Mouse (Mus musculus) retina, embryonic 14.5 days (tissue): ENCODE measurements around the gene Ctf2.

Experiments used
- DNase-seq: peaks from one replicate; pipeline ENCODE4 v3.0.0-alpha.2; 2015; ENCODE audit warnings: low spot score

The Ctf2 gene

DNA sequence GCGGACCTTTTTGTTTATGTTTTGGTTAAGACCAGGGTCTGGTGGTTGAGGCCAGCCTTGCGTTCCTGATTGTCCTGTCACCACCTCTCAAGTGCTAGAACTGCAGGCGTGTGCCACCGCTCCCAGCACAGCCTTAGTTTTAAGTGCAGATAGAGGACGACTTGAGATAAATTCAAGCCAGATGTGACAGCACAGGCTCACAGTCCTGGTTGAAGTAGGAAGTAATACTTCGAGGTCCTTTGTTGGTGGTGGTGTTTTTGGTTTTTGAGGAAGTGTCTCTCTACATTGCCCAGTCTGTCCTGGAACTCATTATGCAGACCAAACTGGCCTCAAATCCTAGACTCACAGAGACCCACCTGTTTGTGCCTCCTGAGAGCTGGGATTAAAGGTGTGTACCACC is 27.8 kb upstream of the Ctf2 start:
- DNase-seq, result no peak

DNA sequence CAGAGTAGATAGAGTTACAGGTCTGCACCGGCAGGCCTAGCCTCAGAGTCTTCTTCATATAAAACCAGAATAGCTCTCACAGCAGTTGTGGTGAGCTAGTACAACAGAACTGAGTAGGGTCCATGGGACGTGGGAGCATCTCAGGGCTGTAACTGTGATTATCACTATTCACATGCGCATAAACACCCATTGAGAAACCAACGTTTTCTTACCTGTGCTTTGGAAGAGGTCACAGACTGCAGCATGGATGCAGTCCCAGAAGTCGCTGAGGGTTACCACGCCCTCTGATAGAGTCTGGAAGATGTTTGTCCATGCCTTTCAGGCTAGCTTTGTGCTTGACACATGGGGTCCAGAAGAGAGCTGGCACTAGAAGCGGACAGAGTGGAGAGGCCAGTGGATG is 21.8 kb upstream of the Ctf2 start:
- no peak for DNase-seq

DNA sequence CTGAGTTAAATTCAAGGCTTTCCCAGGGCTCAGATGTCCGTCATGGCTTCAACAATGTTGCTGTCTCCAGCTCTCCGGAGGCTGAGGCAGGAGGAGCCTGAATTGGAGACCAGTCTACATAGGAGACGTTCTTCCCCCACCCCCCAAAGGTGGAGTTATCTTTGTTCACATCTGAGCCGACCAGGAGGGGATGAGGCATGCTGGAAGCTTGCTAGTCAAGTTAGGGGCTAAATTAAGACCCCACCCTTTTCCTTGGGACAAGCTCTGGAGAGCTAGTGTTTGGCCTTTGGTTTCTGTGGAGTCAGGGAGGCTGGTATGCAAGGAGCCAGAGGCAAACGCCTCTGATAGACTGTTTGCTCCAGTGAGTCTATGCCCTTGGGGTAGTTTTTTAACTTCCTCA is 21.2 kb upstream of the Ctf2 start:
- DNase-seq, result no peak

DNA sequence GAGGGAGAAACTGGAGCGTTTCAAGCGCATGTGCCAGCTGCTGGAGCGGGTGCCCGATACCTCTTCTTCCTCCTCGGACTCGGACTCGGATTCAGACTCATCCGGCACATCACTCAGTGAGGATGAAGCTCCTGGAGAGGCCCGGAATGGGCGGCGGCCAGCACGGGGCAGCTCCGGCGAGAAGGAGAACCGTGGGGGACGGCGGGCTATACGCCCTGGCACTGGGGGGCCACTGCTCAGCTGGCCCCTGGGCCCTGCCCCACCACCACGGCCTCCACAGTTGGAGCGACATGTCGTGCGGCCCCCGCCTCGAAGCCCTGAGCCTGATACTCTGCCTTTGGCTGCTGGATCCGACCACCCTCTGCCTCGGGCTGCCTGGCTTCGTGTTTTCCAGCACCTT is 20.1 kb upstream of the Ctf2 start:
- no peak for DNase-seq

DNA sequence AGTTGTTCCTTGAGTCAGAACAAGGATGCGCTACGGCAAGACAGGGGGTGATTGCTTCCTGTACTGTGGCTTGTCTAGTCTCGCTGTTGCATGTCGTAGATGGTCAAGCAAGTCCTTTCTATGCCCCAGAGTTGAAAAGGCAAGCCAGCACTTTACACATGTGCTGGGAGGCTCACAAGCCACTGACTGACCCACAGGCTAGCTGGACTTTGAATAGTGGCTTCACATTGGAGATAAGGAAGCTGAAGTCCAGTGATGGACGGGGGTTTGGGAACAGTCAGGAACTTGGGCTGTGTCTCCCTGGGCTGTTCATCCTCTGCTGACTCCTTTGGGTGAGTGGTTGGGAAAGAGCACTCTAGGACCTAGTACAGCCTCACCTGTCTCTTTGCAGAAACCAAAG is 19.7 kb upstream of the Ctf2 start:
- DNase-seq, result no peak

DNA sequence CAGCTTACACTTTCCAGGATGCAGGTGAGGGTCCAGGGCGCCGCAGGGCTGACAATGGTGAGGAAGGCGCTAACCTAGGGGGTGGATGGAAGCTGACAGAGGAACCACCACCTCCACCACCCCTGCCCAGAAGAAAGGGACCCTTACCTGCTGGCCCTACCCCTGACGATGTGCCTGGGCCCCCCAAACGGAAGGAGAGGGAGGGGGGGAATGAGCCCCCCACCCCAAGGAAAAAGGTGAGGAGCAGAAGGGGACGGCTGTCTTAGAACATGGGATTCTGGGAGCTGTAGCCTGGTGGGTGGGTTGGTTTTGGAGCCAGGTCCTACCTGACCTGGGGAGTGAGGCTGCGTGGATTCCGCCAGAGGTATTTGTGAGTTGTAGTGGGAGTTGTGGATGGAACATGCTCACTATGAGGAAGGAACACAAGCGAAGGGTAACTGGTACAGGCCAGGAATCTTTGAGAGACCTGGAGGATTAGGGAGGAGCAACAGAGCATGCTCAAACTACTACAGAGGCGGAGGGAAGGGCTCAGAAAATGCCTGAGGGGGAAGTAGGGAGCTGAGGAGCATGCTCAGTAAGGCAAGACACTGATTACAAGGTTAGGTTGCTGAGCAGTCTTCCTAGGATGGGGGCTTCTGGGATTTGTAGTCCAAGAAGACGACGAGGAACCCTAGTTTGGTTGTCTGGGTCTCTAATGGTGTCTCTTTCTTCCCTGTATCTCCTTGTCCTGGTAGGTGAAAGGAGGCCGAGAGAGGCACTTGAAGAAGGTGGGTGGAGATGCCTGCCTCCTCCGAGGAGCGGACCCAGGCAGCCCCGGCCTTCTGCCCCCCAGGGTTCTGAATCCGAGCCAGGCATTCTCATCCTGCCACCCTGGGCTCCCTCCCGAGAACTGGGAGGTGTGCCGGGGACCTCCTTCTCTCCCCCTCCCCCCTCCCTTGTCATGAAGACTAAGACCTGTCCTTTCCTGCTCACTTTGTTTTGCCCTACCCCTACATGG is 18.5 kb upstream of the Ctf2 start:
- DNase-seq, result no peak

DNA sequence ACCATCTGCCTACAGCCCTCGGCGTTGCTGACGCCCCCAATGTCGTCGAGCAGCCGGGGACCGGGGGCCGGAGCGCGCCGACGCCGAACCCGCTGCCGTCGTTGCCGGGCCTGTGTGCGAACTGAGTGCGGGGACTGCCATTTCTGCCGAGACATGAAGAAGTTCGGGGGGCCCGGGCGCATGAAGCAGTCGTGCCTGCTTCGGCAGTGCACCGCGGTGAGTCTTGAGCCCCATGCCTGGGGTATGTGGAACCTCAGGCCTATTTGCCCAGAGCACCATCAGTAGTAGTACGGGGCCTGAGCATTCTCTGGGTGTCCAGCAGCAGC is 16.2 kb upstream of the Ctf2 start:
- DNase-seq, result no peak

DNA sequence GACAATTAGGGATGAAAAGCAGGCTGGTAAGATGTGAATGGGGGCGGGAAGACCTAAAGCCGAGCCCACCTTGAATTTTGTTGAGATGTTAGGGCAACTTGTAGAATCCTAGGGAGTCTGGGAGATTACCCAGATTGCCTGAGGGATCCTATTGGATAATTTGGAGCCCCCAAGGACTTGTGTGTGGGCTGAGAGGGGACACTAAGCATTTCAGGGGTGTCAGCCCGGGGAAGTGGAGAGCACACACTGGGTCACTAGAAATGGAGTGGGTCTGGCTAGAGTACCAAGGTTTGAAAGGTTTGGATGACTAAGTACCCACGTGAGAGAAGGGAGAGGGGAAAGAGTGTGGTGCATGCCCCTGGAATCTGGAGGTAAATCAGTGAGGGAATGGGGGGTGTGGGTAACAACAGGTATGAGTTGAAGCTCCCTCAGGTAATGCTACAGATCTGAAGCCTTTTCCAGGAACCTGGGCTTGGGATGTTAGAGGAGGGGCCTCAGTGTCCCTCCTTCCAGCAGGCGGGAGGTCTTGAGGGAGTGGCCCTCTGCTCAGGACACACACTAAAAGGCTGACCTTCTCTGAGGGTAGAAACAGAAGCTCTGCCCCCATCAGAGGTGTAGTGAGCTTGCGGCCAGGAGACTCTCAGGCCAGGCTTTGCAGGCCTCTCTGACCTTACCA is 15.7 kb upstream of the Ctf2 start:
- no peak for DNase-seq

DNA sequence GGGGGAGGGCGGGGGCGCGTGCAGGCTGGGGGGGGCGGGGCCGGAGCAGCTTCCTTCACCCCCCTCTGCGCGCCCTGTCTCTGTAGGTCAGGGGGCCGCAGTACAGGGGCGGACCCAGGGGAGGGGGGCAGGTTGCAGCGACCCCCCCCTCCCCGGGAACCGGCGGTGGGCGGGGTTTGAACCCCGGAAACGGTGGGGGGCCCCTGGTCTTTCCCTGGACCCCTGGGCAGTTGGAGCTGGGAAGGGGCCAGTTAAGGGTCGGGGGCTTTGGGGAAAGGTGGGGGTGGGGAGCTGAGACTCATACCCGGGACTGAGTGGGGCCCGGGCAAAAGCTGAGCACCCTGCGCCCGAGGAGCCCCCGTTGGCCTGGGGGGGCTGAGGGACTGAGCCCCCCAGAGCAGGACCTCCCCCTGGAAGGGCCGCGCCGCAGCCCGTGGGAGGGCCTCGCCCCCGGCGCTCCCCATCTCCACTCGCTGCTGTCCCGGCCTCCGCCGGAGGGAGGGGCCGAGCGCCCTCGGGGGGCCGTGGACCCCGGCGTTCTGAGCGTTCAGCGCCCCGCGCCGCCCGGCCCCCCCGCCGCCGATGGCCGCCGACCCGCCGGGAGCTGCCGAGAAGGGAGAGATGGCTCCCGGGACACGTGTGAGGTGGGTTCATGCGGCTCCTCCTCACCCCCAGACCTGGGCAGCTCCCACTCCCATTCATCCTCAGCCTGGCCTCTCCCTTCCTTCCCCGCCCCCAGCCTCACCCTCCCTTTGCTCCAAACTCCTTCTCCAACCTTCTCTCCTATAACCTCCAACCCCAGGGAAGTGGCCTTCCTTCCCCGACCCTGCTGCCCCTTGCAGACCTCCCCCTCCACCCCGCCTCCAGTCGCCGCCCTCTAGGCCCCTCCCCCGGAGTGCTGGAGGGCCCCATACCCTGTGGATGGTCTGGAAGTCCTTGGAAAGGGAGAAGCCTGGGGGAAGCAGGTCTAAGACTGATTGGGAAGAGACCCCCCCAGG is 14.8 kb upstream of the Ctf2 start:
- peak; percentile 65 for DNase-seq

DNA sequence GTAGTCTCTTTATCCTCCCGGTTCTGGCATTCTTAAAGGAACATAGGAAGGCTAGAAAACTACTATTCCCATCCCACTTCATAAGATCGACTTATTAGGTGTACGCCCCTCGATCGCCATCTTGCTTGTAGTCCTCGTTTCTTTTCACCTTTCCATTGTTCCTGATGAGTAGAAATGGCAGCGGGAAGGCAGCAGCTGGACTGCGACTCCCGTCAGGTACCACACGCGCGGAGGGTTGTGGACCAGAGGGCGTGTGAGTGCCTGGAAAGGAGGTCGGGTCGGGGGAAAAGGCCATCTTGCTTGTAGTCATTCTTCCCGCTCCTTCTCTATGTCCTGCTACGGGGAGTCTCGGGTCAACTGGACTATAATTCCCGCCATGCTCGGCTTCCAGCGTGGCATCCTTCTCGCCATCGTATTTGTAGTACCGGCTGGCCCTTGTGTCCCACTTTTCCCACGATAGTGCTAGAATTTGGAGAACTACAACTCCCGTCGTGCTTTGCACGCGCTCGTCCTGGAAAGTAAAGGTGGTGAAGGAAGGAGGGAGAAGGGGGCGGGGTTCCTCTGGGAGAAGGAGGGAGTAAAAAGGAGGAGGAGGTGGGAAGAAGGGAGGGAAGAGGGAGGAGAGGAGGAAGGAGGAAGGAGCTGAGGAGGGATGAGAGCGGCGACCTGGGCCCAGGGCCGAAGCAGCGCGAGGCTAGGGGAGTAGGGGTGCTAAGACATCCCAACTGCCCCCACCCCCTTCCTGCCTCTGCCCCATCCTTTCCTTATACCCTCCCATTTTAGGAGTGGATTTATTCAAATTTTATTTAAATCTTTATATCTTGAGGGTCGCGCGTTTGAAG is 13.9 kb upstream of the Ctf2 start:
- DNase-seq, result peak; percentile 97

DNA sequence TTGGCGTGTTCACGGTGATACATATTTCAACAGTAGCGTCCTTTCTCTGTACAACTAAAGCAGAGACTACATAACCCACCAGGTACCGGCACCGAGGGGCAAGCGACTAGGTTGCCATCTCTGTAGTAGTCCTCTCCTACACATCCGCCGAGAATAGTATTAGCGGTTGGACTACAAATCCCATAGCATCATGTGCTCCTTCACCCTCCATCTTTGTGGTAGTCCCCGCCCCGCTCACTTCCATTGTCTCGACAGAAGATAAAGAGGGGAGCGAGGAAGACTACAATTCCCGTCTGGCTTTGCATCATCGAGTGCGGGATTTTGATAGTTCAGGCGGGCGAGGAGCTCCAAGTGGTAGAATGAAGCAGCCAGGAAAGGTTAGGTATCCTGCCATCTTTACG is 13.3 kb upstream of the Ctf2 start:
- DNase-seq, result peak; percentile 97

DNA sequence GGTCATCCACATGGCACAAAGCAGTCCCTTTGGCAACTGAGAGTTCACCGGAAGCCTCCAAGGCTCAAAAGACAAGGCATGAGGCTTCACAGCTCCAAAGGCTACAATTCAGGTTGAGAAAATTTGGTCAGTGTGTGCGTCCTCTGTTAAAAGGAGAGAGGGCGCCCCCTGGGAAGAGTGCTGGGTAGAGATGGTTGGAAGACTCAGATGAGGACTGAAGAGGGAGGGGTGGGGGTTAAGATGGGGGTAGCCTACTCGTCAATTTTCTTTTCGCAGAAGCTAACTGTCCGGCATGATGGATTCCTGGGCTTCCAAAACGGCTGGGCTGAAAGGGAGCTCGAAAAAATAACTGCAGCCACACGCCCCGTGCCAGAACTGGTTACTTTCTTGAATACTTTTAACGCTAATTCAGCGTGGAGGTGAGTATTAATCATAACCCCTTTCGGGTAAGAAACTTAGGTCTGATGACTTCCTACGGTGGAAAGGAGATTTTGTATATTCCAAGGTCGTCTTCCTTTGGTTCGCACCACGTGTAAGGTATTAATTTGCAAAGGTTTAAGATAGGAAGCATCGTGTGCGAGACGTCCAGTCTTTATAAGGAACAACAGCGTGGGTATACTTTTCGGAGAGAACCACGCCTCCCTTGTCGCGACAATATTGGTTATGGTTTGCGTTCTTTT is 12.5 kb upstream of the Ctf2 start, which contains the start of gene Fbxl19:
Gene Fbxl19 (plus strand): TSS at position 178 of the 680 bp plus-strand sequence.
- peak; percentile 85 for DNase-seq

DNA sequence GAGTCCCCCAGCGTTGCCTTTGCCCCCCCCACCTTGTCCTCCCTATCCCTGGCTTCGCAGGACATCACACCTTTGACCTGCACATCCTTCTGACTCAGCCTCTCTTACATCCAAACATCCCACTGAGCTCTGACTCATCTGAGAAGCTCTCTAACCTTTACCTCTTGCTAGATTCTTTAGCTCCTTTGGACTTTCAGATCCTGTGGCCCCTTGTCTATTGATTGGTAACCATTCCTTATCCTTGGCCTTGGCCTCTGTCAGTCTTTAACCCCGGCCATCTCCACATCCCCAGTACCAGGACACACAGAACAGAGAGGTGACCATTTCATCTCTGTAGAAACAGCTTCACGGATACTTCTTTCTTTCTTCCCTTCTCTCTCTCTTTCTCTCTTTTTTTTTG is 1.8 kb downstream of the Ctf2 start:
- no peak for DNase-seq

DNA sequence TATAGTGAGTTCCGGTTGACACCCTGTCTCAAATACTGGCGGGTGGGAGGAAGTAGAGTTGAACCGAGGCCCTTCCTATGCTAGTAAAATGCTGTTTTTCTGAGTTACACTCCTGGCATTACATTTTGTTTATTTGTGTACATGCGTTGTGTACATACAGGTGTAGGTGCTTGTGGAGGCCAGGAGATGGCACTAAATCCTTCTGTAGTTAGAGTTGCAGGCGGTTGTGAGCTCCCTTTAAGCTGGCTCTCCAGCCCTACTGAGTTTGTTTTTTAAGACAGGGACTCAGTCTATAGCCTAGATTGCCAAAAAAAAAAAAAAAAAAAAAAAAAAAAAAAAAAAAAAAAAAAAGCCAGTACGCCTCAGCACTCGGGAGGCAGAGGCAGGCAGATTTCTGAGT is 4.1 kb downstream of the Ctf2 start:
- no peak for DNase-seq

DNA sequence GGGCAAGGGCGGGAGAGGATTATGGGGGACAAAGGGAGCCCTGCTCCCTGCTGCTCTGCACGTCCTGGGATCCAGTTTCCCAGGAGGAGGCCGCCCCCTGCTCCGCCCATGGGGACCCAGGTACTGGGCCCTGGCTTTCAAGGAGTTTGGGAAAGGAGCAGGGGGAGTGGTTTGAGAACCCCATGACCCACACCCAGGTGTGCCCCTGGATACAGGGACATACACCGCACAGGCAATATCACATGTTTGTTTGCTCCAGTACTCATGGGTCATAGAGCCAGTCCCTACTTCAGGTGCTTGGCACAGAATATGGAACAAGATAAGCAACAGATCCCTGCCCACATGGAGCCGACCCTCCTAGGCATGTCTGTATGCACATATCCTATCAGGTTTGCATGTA is 6.0 kb downstream of the Ctf2 start:
- no peak for DNase-seq

DNA sequence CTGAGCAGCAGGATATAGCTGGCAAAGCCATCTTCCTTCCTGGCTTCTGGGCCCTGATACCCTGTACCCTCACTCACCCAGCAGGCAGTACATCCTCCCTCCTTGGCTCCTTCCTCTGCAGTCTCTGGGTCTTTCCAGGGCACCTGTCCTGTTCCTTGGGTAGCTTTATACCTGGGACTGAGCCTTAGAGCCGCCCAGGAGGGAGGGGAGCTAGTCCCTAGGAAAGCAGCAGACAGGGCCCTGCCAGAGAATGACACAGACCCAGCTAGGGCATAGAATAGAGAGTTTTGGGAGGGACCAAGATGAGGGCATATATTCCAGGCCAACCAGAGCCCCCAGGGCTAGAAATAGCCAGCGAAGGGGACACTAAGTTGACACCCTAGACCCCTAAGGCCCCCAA is 6.5 kb downstream of the Ctf2 start:
- no peak for DNase-seq

DNA sequence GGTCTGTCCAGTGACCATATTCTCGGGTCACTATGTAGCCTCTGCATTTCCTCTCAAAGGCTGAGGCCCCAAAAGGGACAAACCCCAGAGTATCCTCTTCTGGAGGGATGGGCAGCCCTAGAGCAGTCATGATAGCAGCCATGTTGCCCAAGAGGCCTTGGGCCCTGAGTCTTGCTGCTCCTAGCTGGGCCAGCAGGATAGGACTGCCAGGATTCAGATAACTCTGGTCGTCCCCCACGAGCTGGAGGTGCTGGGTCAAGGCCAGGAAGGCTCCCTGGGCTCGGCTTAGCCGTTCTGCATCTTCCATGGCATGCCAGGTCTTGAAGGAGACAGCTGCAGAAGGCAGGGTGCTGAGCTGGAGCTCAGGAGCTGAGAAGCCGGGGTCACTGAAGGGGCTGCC is 12.7 kb downstream of the Ctf2 start:
- DNase-seq, result no peak

DNA sequence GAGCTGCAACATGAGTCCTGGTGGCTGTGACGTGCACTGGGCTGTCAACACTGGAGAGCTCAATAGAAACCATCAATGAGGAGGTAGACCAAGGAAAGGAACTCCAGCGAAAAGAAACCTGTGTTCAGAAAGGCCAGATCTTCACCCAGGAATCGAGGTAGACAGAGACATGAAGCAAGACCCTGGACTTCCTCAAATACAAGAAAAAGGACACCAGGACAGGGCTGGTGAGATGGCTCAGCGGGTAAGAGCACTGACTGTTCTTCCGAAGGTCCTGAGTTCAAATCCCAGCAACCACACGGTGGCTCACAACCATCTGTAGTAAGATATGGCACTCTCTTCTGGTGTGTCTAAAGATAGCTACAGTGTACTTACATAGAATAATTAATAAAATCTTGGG is 13.6 kb downstream of the Ctf2 start:
- no peak for DNase-seq

DNA sequence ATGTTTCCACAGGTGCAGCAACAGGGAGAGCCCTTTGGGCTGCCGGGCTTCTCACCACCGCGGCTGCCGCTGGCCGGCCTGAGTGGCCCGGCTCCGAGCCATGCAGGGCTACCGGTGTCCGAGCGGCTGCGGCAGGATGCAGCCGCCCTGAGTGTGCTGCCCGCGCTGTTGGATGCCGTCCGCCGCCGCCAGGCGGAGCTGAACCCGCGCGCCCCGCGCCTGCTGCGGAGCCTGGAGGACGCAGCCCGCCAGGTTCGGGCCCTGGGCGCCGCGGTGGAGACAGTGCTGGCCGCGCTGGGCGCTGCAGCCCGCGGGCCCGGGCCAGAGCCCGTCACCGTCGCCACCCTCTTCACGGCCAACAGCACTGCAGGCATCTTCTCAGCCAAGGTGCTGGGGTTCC is 15.0 kb downstream of the Ctf2 start:
- peak; percentile 75 for DNase-seq

DNA sequence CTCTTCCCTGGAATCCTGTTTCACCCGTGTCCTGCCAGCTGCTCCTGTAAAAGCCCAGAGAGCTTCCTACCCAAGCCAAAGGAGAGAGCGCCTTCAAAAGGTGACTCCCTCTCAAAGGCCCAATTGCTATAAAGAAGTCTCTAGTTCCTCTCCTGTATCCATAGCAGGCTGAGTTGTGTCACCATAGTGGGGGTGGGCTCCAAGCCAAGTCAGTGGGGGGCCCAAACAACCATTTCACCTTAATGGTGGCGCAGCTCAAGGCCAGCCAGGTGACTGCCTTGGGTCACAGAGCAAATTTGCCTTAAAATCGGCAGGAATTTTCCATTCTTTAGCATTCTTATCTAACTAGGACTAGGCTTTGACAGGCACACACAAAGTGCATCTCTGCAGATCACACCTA is 17.1 kb downstream of the Ctf2 start:
- no peak for DNase-seq
